Mouse (Mus musculus): ENCODE measurements around the gene Mme. TPM values are rescaled to one million over a fixed set of nuclear protein-coding genes. Genes with fewer than 3 reads are reported as not detected.

Mme gene
- total RNA-seq, 2 experiments from 2014 or later: 42.5 to 45.9 TPM

GRCm38 (mm10) chr3:63350242-63350641 is 108.9 kb downstream of the Mme start:
- no peak for DNase-seq (ENCODE audit: low spot score in 2 of 2)

GRCm38 (mm10) chr3:63350704-63351103 is 109.4 kb downstream of the Mme start:
- no peak for DNase-seq (ENCODE audit: low spot score in 2 of 2)

GRCm38 (mm10) chr3:63351680-63352260 is 110.4 kb downstream of the Mme start:
- DNase-seq (ENCODE audit: low spot score in 2 of 2): no peak

GRCm38 (mm10) chr3:63359512-63359911 is 118.2 kb downstream of the Mme start:
- no peak for DNase-seq (ENCODE audit: low spot score in 2 of 2)

- no peak for DNase-seq (ENCODE audit: low spot score in 2 of 2)
Observed at GRCm38 (mm10) chr3:63384989-63385388, 143.7 kb downstream of the Mme start.

- no peak for DNase-seq (ENCODE audit: low spot score in 2 of 2)
Observed at GRCm38 (mm10) chr3:63390774-63391173, 149.4 kb downstream of the Mme start.

GRCm38 (mm10) chr3:63391348-63391747 is 150.0 kb downstream of the Mme start:
- no peak for DNase-seq (ENCODE audit: low spot score in 2 of 2)

GRCm38 (mm10) chr3:63394424-63394941 is 153.1 kb downstream of the Mme start:
- DNase-seq (ENCODE audit: low spot score in 2 of 2): no peak

- no peak for DNase-seq (ENCODE audit: low spot score in 2 of 2)
Observed at GRCm38 (mm10) chr3:63398171-63398570, 156.8 kb downstream of the Mme start.

GRCm38 (mm10) chr3:63406438-63406837 is 165.1 kb downstream of the Mme start:
- DNase-seq (ENCODE audit: low spot score in 2 of 2): no peak

GRCm38 (mm10) chr3:63411006-63411405 is 169.7 kb downstream of the Mme start:
- DNase-seq (ENCODE audit: low spot score in 2 of 2): no peak

- no peak for DNase-seq (ENCODE audit: low spot score in 2 of 2)
Observed at GRCm38 (mm10) chr3:63412220-63412937, 171.0 kb downstream of the Mme start.

- DNase-seq (ENCODE audit: low spot score in 2 of 2): no peak
Observed at GRCm38 (mm10) chr3:63413046-63413911, 171.9 kb downstream of the Mme start.

- no peak for DNase-seq (ENCODE audit: low spot score in 2 of 2)
Observed at GRCm38 (mm10) chr3:63417284-63417683, 175.9 kb downstream of the Mme start.

GRCm38 (mm10) chr3:63417758-63418157 is 176.4 kb downstream of the Mme start:
- DNase-seq (ENCODE audit: low spot score in 2 of 2): no peak

GRCm38 (mm10) chr3:63423552-63423951 is 182.2 kb downstream of the Mme start:
- DNase-seq (ENCODE audit: low spot score in 2 of 2): no peak

Other genes starting within 250 kb of the Mme start
- not detected for gene Gm34302, start 242.3 kb downstream of the Mme start, total RNA-seq (2021)